Mouse (Mus musculus): ENCODE measurements at regions not wholly inside any gene's neighbourhood (a gene's known extent, or its start where the extent isn't known, plus 50 kb on each side); places are given as distances from the start of the nearest gene placed in this dataset.

- Histone ChIP-seq H3K4me3 (no peak overlapping the region), H3K27ac (no peak overlapping the region)
- DNase-seq = no peak
- intact Hi-C loops (cut with DNase I) = loop anchor here (5.0 to 10.0 kb wide), 3 partner anchors 165 to 1802 kb away; no protein-coding TSS in a partner anchor
- no peak for TF ChIP-seq CTCF (IDR thresholded peaks at IDR 0.05)
Measured at GRCm38 (mm10) chr4:8366978-8367377, 128.1 kb upstream of the Car8 start.

- Histone ChIP-seq H3K27ac (no peak overlapping the region), H3K4me3 (no peak overlapping the region)
- DNase-seq = no peak
- intact Hi-C loops (cut with DNase I) = loop anchor here (10.0 kb wide), 2 partner anchors 178 to 1798 kb away; no protein-coding TSS in a partner anchor
- TF ChIP-seq CTCF (IDR thresholded peaks at IDR 0.05) = no peak
Measured at GRCm38 (mm10) chr4:8362409-8362808, 123.6 kb upstream of the Car8 start.

DNA sequence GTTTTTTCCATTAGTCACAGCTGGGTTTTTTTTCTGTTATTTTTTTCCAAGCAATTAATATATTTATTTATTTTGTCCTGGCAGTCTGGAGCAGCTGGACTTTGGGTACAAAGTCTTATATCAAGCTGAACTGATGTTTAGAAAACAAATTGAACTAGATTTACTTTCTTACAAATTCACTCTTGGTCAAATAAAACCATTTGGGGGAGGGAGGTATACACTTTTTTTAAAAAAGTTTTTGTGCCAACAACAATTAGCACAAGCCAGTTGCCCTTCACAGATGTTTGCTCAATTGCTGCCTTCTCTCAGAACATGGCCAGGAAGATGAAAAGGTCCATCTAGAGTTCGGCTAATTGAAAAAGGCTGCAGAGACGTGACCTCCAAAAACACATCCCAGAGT, 123.1 kb upstream of the Car8 start:
- DNase-seq = no peak
- H3K4me3 ChIP-seq = no peak overlapping the region
- no peak for TF ChIP-seq CTCF (IDR thresholded peaks at IDR 0.05)
- no peak overlapping the region for H3K27ac ChIP-seq
- intact Hi-C loops (cut with DNase I) = loop anchor here (10.0 kb wide), 2 partner anchors 177 to 1797 kb away; no protein-coding TSS in a partner anchor

GRCm38 (mm10) chr4:8361305-8361704, 122.5 kb upstream of the Car8 start:
- TF ChIP-seq CTCF (IDR thresholded peaks at IDR 0.05) = no peak
- DNase-seq = no peak
- intact Hi-C loops (cut with DNase I) = loop anchor here (10.0 kb wide), 2 partner anchors 177 to 1797 kb away; no protein-coding TSS in a partner anchor
- H3K4me3 ChIP-seq = no peak overlapping the region
- no peak overlapping the region for H3K27ac ChIP-seq

- Histone ChIP-seq H3K4me3 (no peak overlapping the region), H3K27ac (no peak overlapping the region)
- DNase-seq = no peak
- intact Hi-C loops (cut with DNase I) = no loop called here
- no peak for TF ChIP-seq CTCF (IDR thresholded peaks at IDR 0.05)
Measured at GRCm38 (mm10) chr4:8357443-8357842, 118.6 kb upstream of the Car8 start.

DNA sequence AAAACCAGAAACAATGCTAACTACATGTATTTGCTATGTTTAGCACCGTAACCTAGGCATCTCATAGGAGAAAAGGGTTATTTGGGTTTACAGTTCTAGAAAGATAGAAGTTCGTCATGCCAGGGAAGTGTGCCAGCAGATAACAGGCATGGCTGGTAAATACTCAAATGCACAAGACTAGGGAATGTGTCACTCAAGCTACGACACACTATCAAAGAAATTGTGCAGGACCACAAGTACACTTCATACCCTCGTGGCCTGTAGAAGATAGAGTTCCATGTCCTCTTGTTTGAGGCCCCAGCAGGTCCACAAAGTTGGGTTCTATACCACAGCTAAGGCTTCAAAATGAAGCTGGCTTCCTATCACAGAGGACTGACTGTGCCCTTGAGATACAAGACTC, 103.1 kb upstream of the Car8 start:
- Histone ChIP-seq H3K4me3 (no peak overlapping the region), H3K27ac (no peak overlapping the region)
- no peak for TF ChIP-seq CTCF (IDR thresholded peaks at IDR 0.05)
- no peak for DNase-seq
- intact Hi-C loops (cut with DNase I) = no loop called here

GRCm38 (mm10) chr4:8309241-8309987, 70.6 kb upstream of the Car8 start:
- Histone ChIP-seq H3K4me3 (no peak overlapping the region), H3K27ac (no peak overlapping the region)
- intact Hi-C loops (cut with DNase I) = no loop called here
- DNase-seq = no peak
- no peak for TF ChIP-seq CTCF (IDR thresholded peaks at IDR 0.05)

- intact Hi-C loops (cut with DNase I) = no loop called here
Measured at GRCm38 (mm10) chr4:8292563-8292962, 53.7 kb upstream of the Car8 start.

GRCm38 (mm10) chr4:8291528-8292492, 53.0 kb upstream of the Car8 start:
- no peak for DNase-seq
- intact Hi-C loops (cut with DNase I) = no loop called here

More at GRCm38 (mm10) chr4:8292563-8292962, 53.7 kb upstream of the Car8 start:
- Histone ChIP-seq H3K27ac (no peak overlapping the region), H3K4me3 (no peak overlapping the region)
- TF ChIP-seq CTCF (IDR thresholded peaks at IDR 0.05) = no peak
- DNase-seq = no peak

GRCm38 (mm10) chr4:8289901-8290300, 51.1 kb upstream of the Car8 start:
- no peak overlapping the region for H3K27ac ChIP-seq
- no peak overlapping the region for H3K4me3 ChIP-seq
- intact Hi-C loops (cut with DNase I) = no loop called here
- TF ChIP-seq CTCF (IDR thresholded peaks at IDR 0.05) = no peak
- DNase-seq = no peak

More at GRCm38 (mm10) chr4:8291528-8292492, 53.0 kb upstream of the Car8 start:
- Histone ChIP-seq H3K4me3 (no peak overlapping the region), H3K27ac (no peak overlapping the region)
- no peak for TF ChIP-seq CTCF (IDR thresholded peaks at IDR 0.05)
